ENCODE assay signal across 10 mouse cellular contexts in the genomic region with DNA sequence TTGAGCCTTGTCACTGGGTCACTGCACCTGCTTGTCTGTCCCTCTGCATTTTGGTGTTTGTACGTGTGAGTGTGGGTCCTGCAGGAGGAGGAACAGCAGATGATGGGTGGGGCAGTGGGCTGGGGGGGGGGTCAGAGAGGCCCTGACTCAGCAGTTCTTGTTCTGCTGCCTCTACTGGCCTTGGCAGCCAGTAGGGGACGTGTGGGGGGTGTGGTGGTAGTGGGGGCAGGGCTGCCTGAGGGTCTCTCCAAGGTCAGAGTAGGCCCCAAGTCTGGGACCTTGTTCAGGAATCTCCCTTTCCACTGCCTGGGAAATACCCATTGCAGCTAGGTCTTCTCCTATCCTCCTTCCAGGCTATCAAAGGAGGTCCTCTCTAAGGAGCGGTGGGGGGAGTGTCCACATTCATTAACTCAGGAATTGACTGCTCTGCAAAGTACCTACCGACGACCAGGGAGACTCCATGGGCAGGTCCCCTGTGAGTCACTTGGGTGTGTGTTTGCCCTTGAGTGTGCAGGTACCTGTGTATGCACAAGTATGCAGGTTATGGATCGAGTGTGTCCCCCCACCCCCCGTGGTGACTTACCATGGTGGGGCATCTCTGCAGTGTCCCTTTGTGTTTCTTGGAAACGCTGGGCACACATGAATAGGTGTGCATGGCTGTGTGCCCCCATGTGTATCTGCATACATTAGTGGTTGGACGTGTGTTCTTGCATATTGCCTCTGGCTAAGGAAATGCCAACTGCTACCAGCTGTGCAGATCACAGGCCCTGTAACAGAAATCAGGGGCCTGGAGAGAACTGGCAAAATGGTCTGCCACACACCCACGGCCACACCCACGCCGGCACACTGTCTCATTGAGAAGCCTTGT. TPM values are rescaled to one million over a fixed set of nuclear protein-coding genes. Genes with fewer than 3 reads are reported as not detected.
DNase-seq lines count a peak whose midpoint lies in the region; ATAC-seq and TF ChIP-seq lines count a peak whose summit lies in the region.
"Had no signal": no experiment of that assay in that cellular context is flagged by ENCODE, and none has a peak within 500 bp of the region (broad histone marks: within the 10 kb centered on the region; RNA-seq: fewer than 3 reads in every experiment).

No protein-coding gene starts in this region.

- 0 out of 2 replicates have a peak, but pooled peaks have one; percentile 2 for TF ChIP-seq CTCF in intestine, postnatal 0 days (IDR thresholded peaks at IDR 0.05; ENCODE audit: low read depth)
- TF ChIP-seq CTCF in hindbrain, postnatal 0 days (IDR thresholded peaks at IDR 0.05; ENCODE audit: low read depth) = no peak
- TF ChIP-seq CTCF in gastrocnemius, adult 2 months (IDR thresholded peaks at IDR 0.05) = no peak

- no peak overlapping the region for H3K9ac ChIP-seq in intestine, postnatal 0 days (ENCODE audit: low read depth, low read length)
- no peak overlapping the region for H3K9ac ChIP-seq in intestine, embryonic 15.5 days
- H3K9ac ChIP-seq in forebrain, embryonic 13.5 days = peak overlapping the region; percentile 65; the same call in 1 of the 2 replicates
- peak overlapping the region; percentile 80; the same call in 1 of the 2 replicates for H3K9ac ChIP-seq in hindbrain, postnatal 0 days (replicated peaks; ENCODE audit: low read length)
- H3K9ac ChIP-seq in neural tube, embryonic 14.5 days (replicated peaks; ENCODE audit: low read depth, low read length) = no peak overlapping the region
- H3K9ac ChIP-seq: limb, embryonic 15.5 days had no signal

- no peaks in the 10 kb centered on the region for H3K4me1 ChIP-seq in intestine, postnatal 0 days (replicated peaks; ENCODE audit: control insufficient read depth, insufficient read depth, low read length)
- H3K4me1 ChIP-seq in intestine, embryonic 15.5 days (replicated peaks) = peaks cover 11% of the 10 kb centered on the region; the same call in 1 of the 2 replicates
- peaks cover 62% of the 10 kb centered on the region for H3K4me1 ChIP-seq in forebrain, embryonic 13.5 days
- H3K4me1 ChIP-seq in hindbrain, postnatal 0 days (ENCODE audit: insufficient read depth, low read length) = peaks cover 37% of the 10 kb centered on the region
- H3K4me1 ChIP-seq in neural tube, embryonic 14.5 days (ENCODE audit: control insufficient read depth, insufficient read depth, low read length) = peaks cover 46% of the 10 kb centered on the region

- H3K4me3 ChIP-seq in intestine, postnatal 0 days (ENCODE audit: low read depth, low read length) = no peak overlapping the region
- no peak overlapping the region for H3K4me3 ChIP-seq in intestine, embryonic 15.5 days (replicated peaks)
- no peak overlapping the region for H3K4me3 ChIP-seq in forebrain, embryonic 13.5 days
- H3K4me3 ChIP-seq in hindbrain, postnatal 0 days (ENCODE audit: low read length) = no peak overlapping the region
- H3K4me3 ChIP-seq in neural tube, embryonic 14.5 days (ENCODE audit: low read depth, low read length) = no peak overlapping the region
- no peak overlapping the region for H3K4me3 ChIP-seq in gastrocnemius, adult 2 months

- no peak overlapping the region for H3K4me2 ChIP-seq in intestine, postnatal 0 days (replicated peaks; ENCODE audit: low read depth)
- no peak overlapping the region for H3K4me2 ChIP-seq in intestine, embryonic 15.5 days (replicated peaks)
- peak overlapping the region; percentile 80 for H3K4me2 ChIP-seq in forebrain, embryonic 13.5 days
- peak overlapping the region; percentile 76; the same call in 1 of the 2 replicates for H3K4me2 ChIP-seq in hindbrain, postnatal 0 days (ENCODE audit: low read depth, low read length)
- peak overlapping the region; percentile 78 for H3K4me2 ChIP-seq in neural tube, embryonic 14.5 days (ENCODE audit: low read depth, low read length)

- H3K9me3 ChIP-seq in intestine, postnatal 0 days (ENCODE audit: control insufficient read depth) = no peaks in the 10 kb centered on the region
- no peaks in the 10 kb centered on the region for H3K9me3 ChIP-seq in intestine, embryonic 15.5 days
- H3K9me3 ChIP-seq in forebrain, embryonic 13.5 days (replicated peaks) = no peaks in the 10 kb centered on the region
- no peaks in the 10 kb centered on the region for H3K9me3 ChIP-seq in hindbrain, postnatal 0 days (ENCODE audit: low read length)
- no peaks in the 10 kb centered on the region for H3K9me3 ChIP-seq in neural tube, embryonic 14.5 days (ENCODE audit: control insufficient read depth, low read length)
- H3K9me3 ChIP-seq: limb, embryonic 15.5 days had no signal

- 55% methylated on average over 12 of the region's 12 CpGs for WGBS in intestine, postnatal 0 days
- 58% methylated on average over 12 of the region's 12 CpGs for WGBS in intestine, embryonic 15.5 days
- WGBS in forebrain, embryonic 13.5 days = 68% methylated on average over 12 of the region's 12 CpGs
- WGBS in hindbrain, postnatal 0 days = 57% methylated on average over 12 of the region's 12 CpGs
- WGBS in neural tube, embryonic 14.5 days = 50% methylated on average over 12 of the region's 12 CpGs

- intact Hi-C loops in gastrocnemius, adult 2 months (cut with DNase I) = no loop called here

- H3K27me3 ChIP-seq in intestine, postnatal 0 days (replicated peaks; ENCODE audit: control insufficient read depth, insufficient read depth, low read length) = peaks cover 37% of the 10 kb centered on the region
- H3K27me3 ChIP-seq in intestine, embryonic 15.5 days (replicated peaks) = peaks cover 49% of the 10 kb centered on the region
- H3K27me3 ChIP-seq in forebrain, embryonic 13.5 days = peaks cover 17% of the 10 kb centered on the region
- no peaks in the 10 kb centered on the region for H3K27me3 ChIP-seq in hindbrain, postnatal 0 days (ENCODE audit: insufficient read depth, low read length)
- no peaks in the 10 kb centered on the region for H3K27me3 ChIP-seq in neural tube, embryonic 14.5 days (ENCODE audit: control insufficient read depth, insufficient read depth, low read length)

- H3K36me3 ChIP-seq in intestine, postnatal 0 days (ENCODE audit: control insufficient read depth, insufficient read depth) = no peaks in the 10 kb centered on the region
- no peaks in the 10 kb centered on the region for H3K36me3 ChIP-seq in intestine, embryonic 15.5 days
- no peaks in the 10 kb centered on the region for H3K36me3 ChIP-seq in forebrain, embryonic 13.5 days (ENCODE audit: poor library complexity, severe bottlenecking)
- H3K36me3 ChIP-seq in hindbrain, postnatal 0 days (ENCODE audit: insufficient read depth, low read length) = no peaks in the 10 kb centered on the region
- H3K36me3 ChIP-seq in neural tube, embryonic 14.5 days (ENCODE audit: control insufficient read depth, insufficient read depth, low read length) = no peaks in the 10 kb centered on the region
- H3K36me3 ChIP-seq: limb, embryonic 15.5 days had no signal

- no peak overlapping the region for H3K27ac ChIP-seq in intestine, postnatal 0 days (ENCODE audit: low read depth, low read length)
- no peak overlapping the region for H3K27ac ChIP-seq in intestine, embryonic 15.5 days
- peak overlapping the region; percentile 88 for H3K27ac ChIP-seq in forebrain, embryonic 13.5 days
- peak overlapping the region; percentile 94 for H3K27ac ChIP-seq in hindbrain, postnatal 0 days
- peak overlapping the region; percentile 76 for H3K27ac ChIP-seq in neural tube, embryonic 14.5 days (ENCODE audit: low read depth, low read length)
- no peak overlapping the region for H3K27ac ChIP-seq in gastrocnemius, adult 2 months
- H3K27ac ChIP-seq: limb, embryonic 15.5 days had no signal

- no peak for DNase-seq in hindbrain, postnatal 0 days (ENCODE audit: low spot score)
- DNase-seq in gastrocnemius, adult 2 months = no peak
- no peak for DNase-seq in layer of hippocampus, postnatal 36 days

- ATAC-seq in intestine, postnatal 0 days = no peak
- ATAC-seq in intestine, embryonic 15.5 days = no peak
- no peak for ATAC-seq in forebrain, embryonic 13.5 days
- ATAC-seq in hindbrain, postnatal 0 days = no peak
- no peak for ATAC-seq in neural tube, embryonic 14.5 days (ENCODE audit: low read depth)
- ATAC-seq in monocyte, adult 5-6 weeks (replicated peaks; ENCODE audit: insufficient number of reproducible peaks, low FRiP score, low TSS enrichment, poor library complexity, severe bottlenecking) = no peak

RNA-seq across cellular contexts. Expression of gene Nrxn2, which starts 1.4 kb away (rescaled TPM):
- 1.2 and 1.4 TPM in 2 replicates for polyA plus RNA-seq in intestine, postnatal 0 days (2015; fragmentation: Nextera tagmentation; extraction: Ambion mirVana)
- 1.1 and 2.0 TPM in 2 replicates for polyA plus RNA-seq in intestine, embryonic 15.5 days (2015; fragmentation: Nextera tagmentation; extraction: Ambion mirVana)
- 16.9 and 18.1 TPM in 2 replicates for polyA plus RNA-seq in forebrain, embryonic 13.5 days (2015; fragmentation: Nextera tagmentation; extraction: Ambion mirVana)
- 355 and 426 TPM in 2 replicates for total RNA-seq in hindbrain, postnatal 0 days (2014; rRNA removed)
- 54.4 and 60.4 TPM in 2 replicates for polyA plus RNA-seq in hindbrain, postnatal 0 days (2015; fragmentation: Nextera tagmentation; extraction: Ambion mirVana)
- 46.3 and 66.5 TPM in 2 replicates for polyA plus RNA-seq in neural tube, embryonic 14.5 days (2014; fragmentation: Nextera tagmentation; extraction: Ambion mirVana)
- total RNA-seq in gastrocnemius, adult 2 months (2021) = 1 to 10 TPM in 1 of 2 experiments, under 1 TPM in 1; 0.77 to 2.0 TPM
- 100 to 1,000 TPM; 399 to 414 TPM for total RNA-seq in layer of hippocampus, postnatal 36 days (2021)
- total RNA-seq in monocyte, adult 5-6 weeks (2017) = not detected in 3 replicates
- total RNA-seq: granulocyte monocyte progenitor cell, adult 5-6 weeks had no signal

RNA-seq across cellular contexts. Expression of gene Rasgrp2, which starts 18.0 kb away (rescaled TPM):
- 38.5 and 41.5 TPM in 2 replicates for polyA plus RNA-seq in intestine, postnatal 0 days (2015; fragmentation: Nextera tagmentation; extraction: Ambion mirVana)
- 36.9 and 48.6 TPM in 2 replicates for polyA plus RNA-seq in intestine, embryonic 15.5 days (2015; fragmentation: Nextera tagmentation; extraction: Ambion mirVana)
- 21.1 and 25.1 TPM in 2 replicates for polyA plus RNA-seq in forebrain, embryonic 13.5 days (2015; fragmentation: Nextera tagmentation; extraction: Ambion mirVana)
- 250 and 283 TPM in 2 replicates for total RNA-seq in hindbrain, postnatal 0 days (2014; rRNA removed)
- polyA plus RNA-seq in hindbrain, postnatal 0 days (2015; fragmentation: Nextera tagmentation; extraction: Ambion mirVana) = 230 and 252 TPM in 2 replicates
- 81.6 and 130 TPM in 2 replicates for polyA plus RNA-seq in neural tube, embryonic 14.5 days (2014; fragmentation: Nextera tagmentation; extraction: Ambion mirVana)
- total RNA-seq in gastrocnemius, adult 2 months (2021) = 10 to 100 TPM; 14.9 to 24.6 TPM
- 10 to 100 TPM; 23.8 to 34.5 TPM for total RNA-seq in layer of hippocampus, postnatal 36 days (2021)
- total RNA-seq in monocyte, adult 5-6 weeks (2017) = 260 to 384 TPM (median 349 TPM) in 3 replicates

RNA-seq across cellular contexts. Expression of gene Pygm, which starts 32.9 kb away (rescaled TPM):
- 4.1 and 4.7 TPM in 2 replicates for polyA plus RNA-seq in intestine, postnatal 0 days (2015; fragmentation: Nextera tagmentation; extraction: Ambion mirVana)
- 6.1 and 6.3 TPM in 2 replicates for polyA plus RNA-seq in intestine, embryonic 15.5 days (2015; fragmentation: Nextera tagmentation; extraction: Ambion mirVana)
- polyA plus RNA-seq in forebrain, embryonic 13.5 days (2015; fragmentation: Nextera tagmentation; extraction: Ambion mirVana) = 2.0 and 2.1 TPM in 2 replicates
- 11.9 and 18.3 TPM in 2 replicates for total RNA-seq in hindbrain, postnatal 0 days (2014; rRNA removed)
- 10.4 and 12.6 TPM in 2 replicates for polyA plus RNA-seq in hindbrain, postnatal 0 days (2015; fragmentation: Nextera tagmentation; extraction: Ambion mirVana)
- 4.3 and 4.4 TPM in 2 replicates for polyA plus RNA-seq in neural tube, embryonic 14.5 days (2014; fragmentation: Nextera tagmentation; extraction: Ambion mirVana)
- total RNA-seq in gastrocnemius, adult 2 months (2021) = over 10,000 TPM in 1 of 2 experiments, 1,000 to 10,000 TPM in 1; 6,181 to 10,031 TPM
- 10 to 100 TPM; 18.3 to 22.1 TPM for total RNA-seq in layer of hippocampus, postnatal 36 days (2021)
- 4.5 to 17.7 TPM (median 7.7 TPM) in 3 replicates for total RNA-seq in monocyte, adult 5-6 weeks (2017)

RNA-seq across cellular contexts. Expression of gene Sf1, which starts 53.6 kb away (rescaled TPM):
- 51.9 and 55.3 TPM in 2 replicates for polyA plus RNA-seq in intestine, postnatal 0 days (2015; fragmentation: Nextera tagmentation; extraction: Ambion mirVana)
- 118 and 129 TPM in 2 replicates for polyA plus RNA-seq in intestine, embryonic 15.5 days (2015; fragmentation: Nextera tagmentation; extraction: Ambion mirVana)
- 134 and 139 TPM in 2 replicates for polyA plus RNA-seq in forebrain, embryonic 13.5 days (2015; fragmentation: Nextera tagmentation; extraction: Ambion mirVana)
- 89.0 and 89.4 TPM in 2 replicates for total RNA-seq in hindbrain, postnatal 0 days (2014; rRNA removed)
- polyA plus RNA-seq in hindbrain, postnatal 0 days (2015; fragmentation: Nextera tagmentation; extraction: Ambion mirVana) = 80.2 and 84.9 TPM in 2 replicates
- 91.7 and 112 TPM in 2 replicates for polyA plus RNA-seq in neural tube, embryonic 14.5 days (2014; fragmentation: Nextera tagmentation; extraction: Ambion mirVana)
- total RNA-seq in gastrocnemius, adult 2 months (2021) = 10 to 100 TPM; 95.2 to 98.6 TPM
- 100 to 1,000 TPM; 188 to 222 TPM for total RNA-seq in layer of hippocampus, postnatal 36 days (2021)
- total RNA-seq in monocyte, adult 5-6 weeks (2017) = 222 to 393 TPM (median 317 TPM) in 3 replicates

Comparison
In these comparisons a context has a peak if more than half of its experiments do, and no peak if none do; other contexts are left out.
1. H3K27ac ChIP-seq: peak in forebrain, embryonic 13.5 days (single experiment), hindbrain, postnatal 0 days (single experiment) and neural tube, embryonic 14.5 days (single experiment); none in intestine, postnatal 0 days (single experiment), intestine, embryonic 15.5 days (single experiment) and gastrocnemius, adult 2 months (single experiment).
2. H3K4me2 ChIP-seq: peak in forebrain, embryonic 13.5 days (single experiment), hindbrain, postnatal 0 days (single experiment) and neural tube, embryonic 14.5 days (single experiment); none in intestine, postnatal 0 days (single experiment) and intestine, embryonic 15.5 days (single experiment).
3. H3K9ac ChIP-seq: peak in forebrain, embryonic 13.5 days (single experiment) and hindbrain, postnatal 0 days (single experiment); none in intestine, postnatal 0 days (single experiment), intestine, embryonic 15.5 days (single experiment) and neural tube, embryonic 14.5 days (single experiment).